Mouse (Mus musculus) hindbrain, embryonic 12.5 days (tissue): ENCODE measurements at regions not wholly inside any gene's neighbourhood (a gene's known extent, or its start where the extent isn't known, plus 50 kb on each side); places are given as distances from the start of the nearest gene placed in this dataset.
"Not testable (repeated sequence)": the region's sequence is repeated elsewhere in the genome, so short reads cannot be mapped to it uniquely, and the experiment has no call there.

Source experiments
- ATAC-seq: fragments of 200-750 bp; cut with Nextera tagmentation; 2 replicates; pipeline ENCODE4 v1.8.0; 2017; ENCODE audit warnings: moderate TSS enrichment; ENCODE audit not compliant: low FRiP score
- H3K27ac ChIP-seq: fragments of 300-500 bp; sonication (generic); 2 replicates; pipeline ENCODE4 v1.5.1; 2016; ENCODE audit warnings: mild to moderate bottlenecking
- H3K27me3 ChIP-seq: fragments of 300-500 bp; sonication (generic); 2 replicates; pipeline ENCODE4 v1.6.1; 2016; ENCODE audit warnings: mild to moderate bottlenecking
- H3K36me3 ChIP-seq: fragments of 300-500 bp; sonication (generic); 2 replicates; pipeline ENCODE4 v1.6.1; 2016; ENCODE audit warnings: mild to moderate bottlenecking
- H3K4me1 ChIP-seq: fragments of 300-500 bp; sonication (generic); 2 replicates; pipeline ENCODE4 v1.6.1; 2016
- H3K4me2 ChIP-seq: fragments of 300-500 bp; sonication (generic); replicated peaks from 2 replicates; pipeline ENCODE4 v1.6.1; 2016; ENCODE audit warnings: mild to moderate bottlenecking
- H3K4me3 ChIP-seq: fragments of 300-500 bp; sonication (generic); 2 replicates; pipeline ENCODE4 v1.5.1; 2016; ENCODE audit warnings: mild to moderate bottlenecking
- H3K9ac ChIP-seq: fragments of 300-500 bp; sonication (generic); 2 replicates; pipeline ENCODE4 v1.6.1; 2016; ENCODE audit warnings: mild to moderate bottlenecking, moderate library complexity
- H3K9me3 ChIP-seq: fragments of 300-500 bp; sonication (generic); replicated peaks from 2 replicates; pipeline ENCODE4 v1.6.1; 2016; ENCODE audit warnings: mild to moderate bottlenecking
- WGBS: fragments of 180-500 bp; shearing (Covaris S2); methylation state at CpG from one replicate; pipeline ENCODE4 v1.1.7; 2016; 5-methylcytosine and 5-hydroxymethylcytosine counted together

DNA sequence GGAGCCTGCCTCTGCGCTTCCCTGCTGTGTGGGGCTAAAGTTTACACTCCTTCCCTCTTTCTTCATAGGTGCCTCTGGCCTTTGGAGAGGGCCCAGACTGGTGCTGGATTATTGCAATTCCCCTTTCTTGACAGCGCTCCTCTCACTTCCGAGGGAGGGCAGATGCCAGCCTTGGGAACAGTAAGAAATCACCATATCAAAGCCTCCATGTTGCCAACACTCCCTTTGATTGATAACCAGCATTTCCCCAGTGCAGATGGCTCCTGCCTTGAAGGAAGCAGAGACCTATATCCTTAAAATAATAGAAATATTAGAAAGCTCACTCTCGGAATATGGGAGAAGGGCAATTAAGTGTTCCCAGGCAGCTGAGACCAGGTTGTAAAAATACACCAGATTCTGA, 63.1 kb upstream of the Cep295 start:
- Histone ChIP-seq H3K27me3 (no peaks in the 10 kb centered on the region), H3K9ac (no peak overlapping the region), H3K9me3 (no peaks in the 10 kb centered on the region), H3K27ac (no peak overlapping the region), H3K4me3 (no peak overlapping the region), H3K4me1 (peaks cover 10% of the 10 kb centered on the region), H3K36me3 (no peaks in the 10 kb centered on the region), H3K4me2 (no peak overlapping the region)
- WGBS = 48% methylated on average over 4 of the region's 4 CpGs
- 0 out of 2 replicates have a peak, but pooled peaks have one; percentile 14 for ATAC-seq

- H3K9ac ChIP-seq = no peak overlapping the region
- peaks cover 10% of the 10 kb centered on the region for H3K4me1 ChIP-seq
- no peak overlapping the region for H3K4me3 ChIP-seq
- 32% methylated on average over 10 of the region's 10 CpGs for whole genome bisulfite sequencing
- H3K36me3 ChIP-seq = no peaks in the 10 kb centered on the region
- no peak overlapping the region for H3K27ac ChIP-seq
- H3K27me3 ChIP-seq = no peaks in the 10 kb centered on the region
- H3K4me2 ChIP-seq = no peak overlapping the region
- no peak; the same call in 1 of the 2 replicates for ATAC-seq
- H3K9me3 ChIP-seq = no peaks in the 10 kb centered on the region
These were observed 64.3 kb upstream of the Cep295 start for GRCm38 (mm10) chr9:15421864-15422263.

DNA sequence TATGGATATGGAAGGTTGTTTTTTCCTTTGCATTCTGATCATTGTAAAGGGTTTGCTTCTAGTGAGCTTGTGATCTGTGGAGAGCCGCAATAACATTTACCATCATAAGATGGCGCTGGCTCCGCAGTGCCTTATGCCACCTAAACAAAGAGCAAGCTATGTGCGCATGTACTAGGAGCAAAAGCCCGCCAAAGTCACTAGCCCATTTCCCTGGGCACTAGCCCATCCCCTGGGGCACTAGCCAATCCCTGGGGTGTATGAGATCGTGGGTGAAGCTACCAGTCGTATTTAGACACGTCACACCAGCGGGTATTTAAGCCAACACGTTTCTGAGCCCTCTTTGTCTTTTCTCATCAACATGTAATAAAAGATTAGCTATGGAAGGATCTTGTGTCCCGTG, 59.0 kb upstream of the Smco4 start:
- ATAC-seq, H3K4me3 ChIP-seq, H3K4me1 ChIP-seq, H3K9me3 ChIP-seq, H3K27me3 ChIP-seq, H3K9ac ChIP-seq, H3K36me3 ChIP-seq, H3K4me2 ChIP-seq, H3K27ac ChIP-seq: not testable (repeated sequence)
- 72% methylated on average over 11 of the region's 11 CpGs for WGBS

GRCm38 (mm10) chr9:15439319-15439980, 53.8 kb upstream of the Smco4 start:
- H3K4me3 ChIP-seq = no peak overlapping the region
- ATAC-seq = no peak
- H3K9ac ChIP-seq = no peak overlapping the region
- H3K9me3 ChIP-seq = no peaks in the 10 kb centered on the region
- H3K4me2 ChIP-seq = no peak overlapping the region
- 72% methylated on average over 4 of the region's 4 CpGs for WGBS
- H3K27ac ChIP-seq = no peak overlapping the region
- H3K4me1 ChIP-seq = no peaks in the 10 kb centered on the region
- no peaks in the 10 kb centered on the region for H3K27me3 ChIP-seq
- H3K36me3 ChIP-seq = no peaks in the 10 kb centered on the region

GRCm38 (mm10) chr9:15442131-15442530, 51.1 kb upstream of the Smco4 start:
- no peaks in the 10 kb centered on the region for H3K9me3 ChIP-seq
- no peaks in the 10 kb centered on the region for H3K27me3 ChIP-seq
- no peaks in the 10 kb centered on the region for H3K4me1 ChIP-seq
- ATAC-seq = no peak
- no peak overlapping the region for H3K4me3 ChIP-seq
- H3K9ac ChIP-seq = no peak overlapping the region
- no peak overlapping the region for H3K4me2 ChIP-seq
- H3K36me3 ChIP-seq = no peaks in the 10 kb centered on the region
- WGBS = 92% methylated on average over 4 of the region's 4 CpGs
- H3K27ac ChIP-seq = no peak overlapping the region
